Mouse (Mus musculus): ENCODE measurements around the gene Spc24. TPM values are rescaled to one million over a fixed set of nuclear protein-coding genes. Genes with fewer than 3 reads are reported as not detected.

Gene Spc24
- total RNA-seq, 1 experiment = 127 TPM

DNA sequence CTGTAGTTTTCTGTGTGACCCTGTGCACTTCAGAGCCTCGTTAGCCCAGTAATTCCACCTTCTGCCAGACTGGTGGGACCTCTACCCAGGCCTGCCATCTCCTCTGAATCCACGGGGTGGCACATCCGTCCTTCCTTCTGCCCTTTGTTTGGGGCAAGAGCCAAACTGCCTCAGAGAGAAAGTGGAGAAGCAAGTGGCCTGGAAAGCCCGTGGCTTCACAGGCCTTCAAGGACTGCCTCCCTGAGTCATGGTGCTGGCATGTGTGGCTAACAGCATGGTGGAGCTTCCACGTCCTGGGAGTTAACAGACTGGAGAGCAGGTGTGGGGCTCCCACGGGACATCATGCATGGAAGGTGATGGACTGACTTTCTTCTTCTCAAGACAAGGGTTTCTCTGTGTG, 8.8 kb downstream of the Spc24 start:
- no peak overlapping the region for H3K9ac ChIP-seq (ENCODE audit: insufficient read depth, low read depth, low read length, poor library complexity, severe bottlenecking)
- no peak overlapping the region for H3K4me3 ChIP-seq (ENCODE audit: insufficient read depth in 1 of 2, low read depth in 1 of 2, low read length in 2 of 2, poor library complexity in 1 of 2, severe bottlenecking in 1 of 2)
- H3K36me3 ChIP-seq (ENCODE audit: control insufficient read depth, insufficient read depth, low read length, poor library complexity, severe bottlenecking) = peaks cover 34% of the 10 kb centered on the region
- in situ Hi-C loops (cut with MboI; ENCODE audit: low sequenced_read_pairs in 2 of 2, unreplicated experiment in 2 of 2) = no loop called here
- H3K9me3 ChIP-seq (ENCODE audit: control insufficient read depth, insufficient read depth, low read depth, low read length) = no peaks in the 10 kb centered on the region
- no peak overlapping the region for H3K27ac ChIP-seq (ENCODE audit: insufficient read depth, low read depth, low read length, poor library complexity, severe bottlenecking)
- TF ChIP-seq CHD2 (IDR thresholded peaks at IDR 0.05; ENCODE audit: low read depth, low read length) = no peak
- TF ChIP-seq ZC3H11A (IDR thresholded peaks at IDR 0.05; ENCODE audit: borderline replicate concordance, low read depth, low read length) = no peak
- TF ChIP-seq HCFC1 (IDR thresholded peaks at IDR 0.05; ENCODE audit: borderline replicate concordance, insufficient read depth, low read length) = no peak
- no peak for TF ChIP-seq MAFK (IDR thresholded peaks at IDR 0.05; ENCODE audit: insufficient read depth, low read depth, low read length)
- no peak for TF ChIP-seq ZNF384 (IDR thresholded peaks at IDR 0.05; ENCODE audit: low read depth, low read length)
- peaks cover 0 to 19% of the 10 kb centered on the region in 2 experiments; a peak in 3 of 4 replicates for H3K4me1 ChIP-seq (ENCODE audit: control insufficient read depth in 2 of 2, insufficient read depth in 2 of 2, low read length in 2 of 2, poor library complexity in 1 of 2)
- DNase-seq (ENCODE audit: low read depth, low spot score) = no peak

DNA sequence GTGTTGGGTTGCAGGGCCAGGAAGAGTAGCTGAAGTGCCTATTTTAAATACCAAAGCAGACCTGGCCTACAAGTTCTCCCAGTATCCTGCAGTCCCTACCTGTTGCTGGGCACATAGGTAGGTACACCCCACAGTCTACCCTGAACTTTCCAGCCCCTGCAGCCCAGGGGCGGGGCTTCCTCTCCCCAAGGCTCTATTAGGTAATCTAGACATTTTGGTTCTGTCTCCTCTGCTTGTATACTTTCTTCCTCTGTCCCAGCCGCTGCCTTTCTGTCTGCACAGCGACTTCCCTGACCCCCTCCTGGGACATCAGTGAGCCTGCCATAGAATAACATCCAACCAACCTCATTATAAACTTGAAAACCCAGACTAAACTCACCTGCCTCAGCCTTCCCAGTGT, 9.7 kb downstream of the Spc24 start:
- Histone ChIP-seq H3K36me3 (ENCODE audit: control insufficient read depth, insufficient read depth, low read length, poor library complexity, severe bottlenecking) (peaks cover 39% of the 10 kb centered on the region), H3K9ac (ENCODE audit: insufficient read depth, low read depth, low read length, poor library complexity, severe bottlenecking) (no peak overlapping the region), H3K4me1 (ENCODE audit: control insufficient read depth in 2 of 2, insufficient read depth in 2 of 2, low read length in 2 of 2, poor library complexity in 1 of 2) (peaks cover 0 to 17% of the 10 kb centered on the region in 2 experiments; a peak in 3 of 4 replicates), H3K4me3 (ENCODE audit: insufficient read depth in 1 of 2, low read depth in 1 of 2, low read length in 2 of 2, poor library complexity in 1 of 2, severe bottlenecking in 1 of 2) (no peak overlapping the region), H3K27ac (ENCODE audit: insufficient read depth, low read depth, low read length, poor library complexity, severe bottlenecking) (no peak overlapping the region), H3K9me3 (ENCODE audit: control insufficient read depth, insufficient read depth, low read depth, low read length) (no peaks in the 10 kb centered on the region)
- in situ Hi-C loops (cut with MboI; ENCODE audit: low sequenced_read_pairs in 2 of 2, unreplicated experiment in 2 of 2) = no loop called here
- TF ChIP-seq ZNF384 (IDR thresholded peaks at IDR 0.05; ENCODE audit: low read depth, low read length) (no peak), MAFK (IDR thresholded peaks at IDR 0.05; ENCODE audit: insufficient read depth, low read depth, low read length) (no peak), CHD2 (IDR thresholded peaks at IDR 0.05; ENCODE audit: low read depth, low read length) (no peak), HCFC1 (IDR thresholded peaks at IDR 0.05; ENCODE audit: borderline replicate concordance, insufficient read depth, low read length) (no peak), ZC3H11A (IDR thresholded peaks at IDR 0.05; ENCODE audit: borderline replicate concordance, low read depth, low read length) (no peak)
- no peak for DNase-seq (ENCODE audit: low read depth, low spot score)

DNA sequence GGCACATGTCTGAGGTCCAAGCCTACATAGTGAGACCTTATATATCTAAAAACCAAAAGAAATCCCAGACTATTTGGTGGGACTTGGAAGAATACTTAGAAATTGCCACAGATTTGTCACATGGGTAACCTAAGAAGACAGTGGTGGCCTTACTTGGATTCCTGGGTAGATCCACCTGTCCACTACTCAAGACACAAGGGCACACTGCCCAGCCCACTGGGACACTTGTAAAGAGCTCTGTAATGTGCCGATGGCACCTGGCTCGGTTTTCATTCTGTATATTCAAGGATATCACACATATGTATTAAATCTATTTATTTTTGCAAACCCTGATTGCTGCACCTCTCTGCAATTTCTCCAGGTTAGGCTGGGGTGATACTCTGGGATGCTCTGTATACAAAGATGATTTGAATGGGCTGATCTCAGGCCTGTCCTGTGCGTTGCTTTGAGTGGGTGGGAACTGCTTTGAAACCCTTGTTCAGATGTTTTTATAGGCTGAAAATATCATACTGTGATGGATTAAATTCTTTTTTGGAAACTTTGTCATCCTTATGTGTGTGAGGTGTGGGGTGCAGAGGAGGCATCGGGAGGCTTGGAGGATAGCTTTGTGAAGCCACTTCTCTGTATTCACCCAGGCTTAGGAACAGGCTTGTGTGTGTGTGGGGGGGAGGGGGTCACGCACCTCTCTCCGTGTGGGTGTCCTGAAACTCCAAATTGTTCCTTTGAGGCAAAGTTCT, 10.6 kb downstream of the Spc24 start:
- in situ Hi-C loops (cut with MboI; ENCODE audit: low sequenced_read_pairs in 2 of 2, unreplicated experiment in 2 of 2) = no loop called here

DNA sequence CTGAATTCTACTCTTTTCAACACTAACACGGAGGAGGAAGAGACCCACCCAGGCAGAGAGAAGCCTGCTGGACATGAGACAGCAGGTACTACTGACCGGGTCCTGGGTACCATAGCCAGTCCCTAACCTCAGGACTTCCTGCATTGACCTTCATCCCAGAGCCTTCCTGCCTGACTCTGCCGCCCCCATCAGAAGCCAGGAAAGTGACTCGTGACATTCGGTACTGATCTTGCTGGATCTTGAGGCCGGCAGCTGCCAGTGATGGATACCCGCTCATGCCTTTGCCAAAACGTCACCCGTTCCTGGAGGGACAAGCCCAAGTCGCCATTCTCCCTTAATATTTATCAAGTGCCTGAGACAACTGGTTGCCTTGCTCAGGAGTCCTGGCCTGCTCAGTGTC, 11.6 kb downstream of the Spc24 start:
- Histone ChIP-seq H3K9me3 (ENCODE audit: control insufficient read depth, insufficient read depth, low read depth, low read length) (no peaks in the 10 kb centered on the region), H3K36me3 (ENCODE audit: control insufficient read depth, insufficient read depth, low read length, poor library complexity, severe bottlenecking) (peaks cover 53% of the 10 kb centered on the region), H3K9ac (ENCODE audit: insufficient read depth, low read depth, low read length, poor library complexity, severe bottlenecking) (no peak overlapping the region), H3K4me1 (ENCODE audit: control insufficient read depth in 2 of 2, insufficient read depth in 2 of 2, low read length in 2 of 2, poor library complexity in 1 of 2) (peaks cover 0 to 17% of the 10 kb centered on the region in 2 experiments; a peak in 2 of 4 replicates), H3K4me3 (ENCODE audit: insufficient read depth in 1 of 2, low read depth in 1 of 2, low read length in 2 of 2, poor library complexity in 1 of 2, severe bottlenecking in 1 of 2) (no peak overlapping the region), H3K27ac (ENCODE audit: insufficient read depth, low read depth, low read length, poor library complexity, severe bottlenecking) (no peak overlapping the region)
- TF ChIP-seq CHD2 (IDR thresholded peaks at IDR 0.05; ENCODE audit: low read depth, low read length) = no peak
- no peak for TF ChIP-seq ZNF384 (IDR thresholded peaks at IDR 0.05; ENCODE audit: low read depth, low read length)
- no peak for TF ChIP-seq MAFK (IDR thresholded peaks at IDR 0.05; ENCODE audit: insufficient read depth, low read depth, low read length)
- TF ChIP-seq ZC3H11A (IDR thresholded peaks at IDR 0.05; ENCODE audit: borderline replicate concordance, low read depth, low read length) = no peak
- no peak for TF ChIP-seq HCFC1 (IDR thresholded peaks at IDR 0.05; ENCODE audit: borderline replicate concordance, insufficient read depth, low read length)
- DNase-seq (ENCODE audit: low read depth, low spot score) = no peak
- in situ Hi-C loops (cut with MboI; ENCODE audit: low sequenced_read_pairs in 2 of 2, unreplicated experiment in 2 of 2) = no loop called here

More for the DNA sequence above, 10.6 kb downstream of the Spc24 start:
- TF ChIP-seq ZC3H11A (IDR thresholded peaks at IDR 0.05; ENCODE audit: borderline replicate concordance, low read depth, low read length) (no peak), MAFK (IDR thresholded peaks at IDR 0.05; ENCODE audit: insufficient read depth, low read depth, low read length) (no peak), HCFC1 (IDR thresholded peaks at IDR 0.05; ENCODE audit: borderline replicate concordance, insufficient read depth, low read length) (no peak), CHD2 (IDR thresholded peaks at IDR 0.05; ENCODE audit: low read depth, low read length) (no peak), ZNF384 (IDR thresholded peaks at IDR 0.05; ENCODE audit: low read depth, low read length) (no peak)
- Histone ChIP-seq H3K4me1 (ENCODE audit: control insufficient read depth in 2 of 2, insufficient read depth in 2 of 2, low read length in 2 of 2, poor library complexity in 1 of 2) (peaks cover 0 to 17% of the 10 kb centered on the region in 2 experiments; a peak in 3 of 4 replicates), H3K9ac (ENCODE audit: insufficient read depth, low read depth, low read length, poor library complexity, severe bottlenecking) (no peak overlapping the region), H3K4me3 (ENCODE audit: insufficient read depth in 1 of 2, low read depth in 1 of 2, low read length in 2 of 2, poor library complexity in 1 of 2, severe bottlenecking in 1 of 2) (no peak overlapping the region), H3K9me3 (ENCODE audit: control insufficient read depth, insufficient read depth, low read depth, low read length) (no peaks in the 10 kb centered on the region), H3K36me3 (ENCODE audit: control insufficient read depth, insufficient read depth, low read length, poor library complexity, severe bottlenecking) (peaks cover 44% of the 10 kb centered on the region), H3K27ac (ENCODE audit: insufficient read depth, low read depth, low read length, poor library complexity, severe bottlenecking) (no peak overlapping the region)
- no peak for DNase-seq (ENCODE audit: low read depth, low spot score)

Measured in ES-E14 (cell line).